Mouse (Mus musculus): Measurements from ENCODE around the gene Tlr11. TPM values are rescaled to one million over a fixed set of nuclear protein-coding genes. Genes with fewer than 3 reads are reported as not detected.

The Tlr11 gene
- polyA plus RNA-seq, 1 experiment, result 0.24 TPM

- Histone ChIP-seq H3K4me1 (ENCODE audit: control insufficient read depth, insufficient read depth, insufficient read length, low read length) (no peaks in the 10 kb centered on the region), H3K36me3 (ENCODE audit: control insufficient read depth, insufficient read depth, low read length) (no peaks in the 10 kb centered on the region), H3K4me3 (ENCODE audit: low read depth, low read length) (no peak within 1 kb of the TSS), H3K27ac (ENCODE audit: insufficient read depth, low read depth, low read length) (no peak within 1 kb of the TSS), H3K27me3 (ENCODE audit: control insufficient read depth, insufficient read depth, low read length) (no peaks in the 10 kb centered on the region)
- TF ChIP-seq POLR2A (IDR thresholded peaks at IDR 0.05; ENCODE audit: low read depth, low read length) (no peak), CTCF (IDR thresholded peaks at IDR 0.05; ENCODE audit: extremely low read depth, insufficient read length, insufficient replicate concordance, low read depth, low read length) (no peak)
- WGBS, result 65% methylated on average over 2 of the region's 2 CpGs
Measured at GRCm38 (mm10) chr14:50380863-50381262, 23.1 kb downstream of the Tlr11 start, which contains the start of gene Olfr736. Gene Olfr736 (plus strand): TSS chr14:50381163.

- Histone ChIP-seq H3K27me3 (ENCODE audit: control insufficient read depth, insufficient read depth, low read length) (no peaks in the 10 kb centered on the region), H3K4me3 (ENCODE audit: low read depth, low read length) (no peak within 1 kb of the TSS), H3K36me3 (ENCODE audit: control insufficient read depth, insufficient read depth, low read length) (no peaks in the 10 kb centered on the region), H3K4me1 (ENCODE audit: control insufficient read depth, insufficient read depth, insufficient read length, low read length) (no peaks in the 10 kb centered on the region), H3K27ac (ENCODE audit: insufficient read depth, low read depth, low read length) (no peak within 1 kb of the TSS)
- TF ChIP-seq CTCF (IDR thresholded peaks at IDR 0.05; ENCODE audit: extremely low read depth, insufficient read length, insufficient replicate concordance, low read depth, low read length) (no peak), POLR2A (IDR thresholded peaks at IDR 0.05; ENCODE audit: low read depth, low read length) (no peak)
- 73% methylated on average over 1 of the region's 1 CpGs for WGBS
Measured at GRCm38 (mm10) chr14:50407268-50407667, 49.6 kb downstream of the Tlr11 start, which contains the start of gene Olfr738. Gene Olfr738 (plus strand): TSS chr14:50407568.

Other genes starting within 250 kb of the Tlr11 start
- not detected in 2 replicates for gene Olfr727, start 234.7 kb upstream of the Tlr11 start, polyA plus RNA-seq (2012; rRNA removed)
- not detected in 2 replicates for gene Olfr728, start 215.2 kb upstream of the Tlr11 start, polyA plus RNA-seq (2012; rRNA removed)
- gene Olfr729, start 205.0 kb upstream of the Tlr11 start, polyA plus RNA-seq (2012; rRNA removed), result not detected in 2 replicates
- gene Olfr730, start 169.7 kb upstream of the Tlr11 start, polyA plus RNA-seq (2012; rRNA removed), result not detected in 2 replicates
- not detected in 2 replicates for gene Olfr731, start 116.0 kb upstream of the Tlr11 start, polyA plus RNA-seq (2012; rRNA removed)
- gene Olfr732, start 73.7 kb upstream of the Tlr11 start, polyA plus RNA-seq (2012; rRNA removed), result not detected in 2 replicates
- not detected in 2 replicates for gene Olfr733, start 56.4 kb upstream of the Tlr11 start, polyA plus RNA-seq (2012; rRNA removed)
- gene Olfr734, start 31.2 kb upstream of the Tlr11 start, polyA plus RNA-seq (2012; rRNA removed), result not detected in 2 replicates
- gene Olfr735, start 9.0 kb upstream of the Tlr11 start, polyA plus RNA-seq (2012; rRNA removed), result not detected in 2 replicates
- gene Olfr736, start 23.2 kb downstream of the Tlr11 start, polyA plus RNA-seq (2012; rRNA removed), result not detected in 2 replicates
- not detected in 2 replicates for gene Olfr738, start 49.7 kb downstream of the Tlr11 start, polyA plus RNA-seq (2012; rRNA removed)
- gene Olfr739, start 60.7 kb downstream of the Tlr11 start, polyA plus RNA-seq (2012; rRNA removed), result not detected in 2 replicates
- gene Olfr740, start 87.6 kb downstream of the Tlr11 start, polyA plus RNA-seq (2012; rRNA removed), result not detected in 2 replicates
- not detected in 2 replicates for gene Olfr741, start 114.8 kb downstream of the Tlr11 start, polyA plus RNA-seq (2012; rRNA removed)
- not detected in 2 replicates for gene Olfr742, start 145.7 kb downstream of the Tlr11 start, polyA plus RNA-seq (2012; rRNA removed)
- not detected in 2 replicates for gene Olfr743, start 163.9 kb downstream of the Tlr11 start, polyA plus RNA-seq (2012; rRNA removed)

All from small intestine, adult 2 months (tissue).